Mouse (Mus musculus): Measurements from ENCODE around the gene Ly6g6e. TPM values are rescaled to one million over a fixed set of nuclear protein-coding genes. Genes with fewer than 3 reads are reported as not detected.

Gene Ly6g6e
- polyA plus RNA-seq, 1 experiment from 2014 or later, result 53.7 TPM

- no peak overlapping the region for H3K27ac ChIP-seq
- no peak for ATAC-seq (ENCODE audit: insufficient number of reproducible peaks, low FRiP score, low TSS enrichment, low read depth)
- H3K4me1 ChIP-seq, result peaks cover 43% of the 10 kb centered on the region
- no peak overlapping the region for H3K9ac ChIP-seq
- no peaks in the 10 kb centered on the region for H3K36me3 ChIP-seq
- H3K4me3 ChIP-seq, result peak overlapping the region; percentile 59
- no peaks in the 10 kb centered on the region for H3K9me3 ChIP-seq
- 81% methylated on average over 7 of the region's 7 CpGs for WGBS
- H3K4me2 ChIP-seq, result peak overlapping the region; percentile 97
- H3K27me3 ChIP-seq, result no peaks in the 10 kb centered on the region
These were observed 31.5 kb upstream of the Ly6g6e start for GRCm38 (mm10) chr17:35044904-35045806.

- Histone ChIP-seq H3K9me3 (no peaks in the 10 kb centered on the region), H3K27ac (peak overlapping the region; percentile 99), H3K4me2 (peak overlapping the region; percentile 97), H3K9ac (peak overlapping the region; percentile 84), H3K27me3 (no peaks in the 10 kb centered on the region), H3K36me3 (no peaks in the 10 kb centered on the region), H3K4me1 (peaks cover 43% of the 10 kb centered on the region), H3K4me3 (peak overlapping the region; percentile 59)
- ATAC-seq (ENCODE audit: insufficient number of reproducible peaks, low FRiP score, low TSS enrichment, low read depth), result peak; percentile 81
- 4% methylated on average over 40 of the region's 48 CpGs for WGBS
These were observed 30.7 kb upstream of the Ly6g6e start for GRCm38 (mm10) chr17:35045807-35046680.

- Histone ChIP-seq H3K27ac (peak within 1 kb of the TSS; percentile 99), H3K4me2 (peak within 1 kb of the TSS; percentile 97), H3K9me3 (no peaks in the 10 kb centered on the region), H3K36me3 (no peaks in the 10 kb centered on the region), H3K4me1 (peaks cover 45% of the 10 kb centered on the region), H3K9ac (peak within 1 kb of the TSS; percentile 84), H3K4me3 (peak within 1 kb of the TSS; percentile 59), H3K27me3 (no peaks in the 10 kb centered on the region)
- ATAC-seq (ENCODE audit: insufficient number of reproducible peaks, low FRiP score, low TSS enrichment, low read depth), result peak; percentile 97
- WGBS, result 2% methylated on average over 33 of the region's 33 CpGs
These were observed 29.8 kb upstream of the Ly6g6e start, which contains the start of gene Msh5 for GRCm38 (mm10) chr17:35046681-35047455. Gene Msh5, minus strand, starts transcription at chr17:35046745.

DNA sequence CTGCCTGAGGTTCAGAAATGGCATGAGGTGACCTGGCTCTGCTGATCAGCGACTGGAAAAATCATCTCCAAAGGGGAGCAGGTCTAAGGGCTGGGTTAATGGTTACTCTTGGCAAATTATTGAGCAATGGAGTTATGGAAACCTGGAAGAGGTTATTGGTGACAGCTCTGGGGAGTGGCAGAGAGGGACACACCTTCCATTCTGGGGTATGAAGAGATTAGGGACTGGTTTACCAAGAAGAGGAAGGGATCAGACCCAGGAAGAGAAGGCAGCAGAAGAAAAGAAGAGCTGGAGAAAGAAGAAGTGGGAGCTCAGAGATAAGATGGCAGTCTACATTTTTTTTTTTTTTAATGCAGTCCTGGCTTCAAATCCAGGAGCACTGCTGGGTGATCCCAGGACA lies 29.0 kb upstream of the Ly6g6e start:
- Histone ChIP-seq H3K27ac (peak overlapping the region; percentile 99), H3K4me2 (peak overlapping the region; percentile 17; the same call in 1 of the 2 replicates), H3K9ac (no peak overlapping the region), H3K27me3 (no peaks in the 10 kb centered on the region), H3K9me3 (no peaks in the 10 kb centered on the region), H3K4me1 (peaks cover 53% of the 10 kb centered on the region), H3K4me3 (no peak overlapping the region), H3K36me3 (peaks cover 7% of the 10 kb centered on the region)
- ATAC-seq (ENCODE audit: insufficient number of reproducible peaks, low FRiP score, low TSS enrichment, low read depth), result no peak
- 53% methylated on average over 1 of the region's 1 CpGs for WGBS

DNA sequence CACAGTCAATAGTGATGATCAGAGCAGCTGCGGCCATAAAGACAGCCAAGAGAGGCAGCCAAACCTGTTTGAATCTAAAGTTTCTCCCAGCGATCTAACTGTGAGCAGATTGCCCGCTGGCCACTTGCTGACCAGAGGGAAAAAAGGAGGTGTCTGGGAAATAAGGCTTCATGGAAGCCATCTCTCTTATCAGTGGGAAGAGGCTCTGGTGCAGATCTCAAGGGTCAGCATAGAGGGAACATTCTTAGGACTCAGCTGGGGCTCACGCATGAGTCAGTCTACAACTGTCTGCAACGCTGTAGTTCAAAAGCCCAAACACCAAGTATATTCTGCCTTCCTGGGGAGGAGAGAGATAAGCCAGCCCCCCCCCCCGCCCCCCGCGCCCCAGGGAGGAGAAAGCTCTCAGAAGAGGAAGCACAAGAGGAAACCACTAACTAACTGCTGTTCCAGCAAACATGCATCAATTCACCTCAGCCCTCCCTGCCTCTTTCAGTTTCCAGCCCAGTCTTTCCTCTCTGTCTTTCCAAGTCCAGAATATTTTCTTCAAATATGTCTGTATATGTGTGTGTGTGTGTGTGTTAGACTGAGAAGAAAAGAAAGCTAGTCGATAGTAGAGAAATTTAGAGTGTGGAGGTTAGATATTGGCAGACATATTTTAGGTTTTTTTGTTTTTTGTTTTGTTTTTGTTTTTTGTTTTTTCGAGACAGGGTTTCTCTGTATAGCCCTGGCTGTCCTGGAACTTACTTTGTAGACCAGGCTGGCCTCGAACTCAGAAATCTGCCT lies 28.4 kb upstream of the Ly6g6e start:
- H3K4me3 ChIP-seq, result no peak overlapping the region
- H3K9ac ChIP-seq, result no peak overlapping the region
- H3K4me1 ChIP-seq, result peaks cover 57% of the 10 kb centered on the region
- H3K27me3 ChIP-seq, result no peaks in the 10 kb centered on the region
- H3K9me3 ChIP-seq, result no peaks in the 10 kb centered on the region
- peaks cover 13% of the 10 kb centered on the region for H3K36me3 ChIP-seq
- 32% methylated on average over 11 of the region's 11 CpGs for WGBS
- peak overlapping the region; percentile 99 for H3K27ac ChIP-seq
- no peak for ATAC-seq (ENCODE audit: insufficient number of reproducible peaks, low FRiP score, low TSS enrichment, low read depth)
- peak overlapping the region; percentile 17; the same call in 1 of the 2 replicates for H3K4me2 ChIP-seq

- Histone ChIP-seq H3K9me3 (no peaks in the 10 kb centered on the region), H3K4me3 (peak overlapping the region; percentile 66; the same call in 1 of the 2 replicates), H3K4me2 (peak overlapping the region; percentile 70), H3K27me3 (no peaks in the 10 kb centered on the region), H3K27ac (peak overlapping the region; percentile 99), H3K36me3 (peaks cover 20% of the 10 kb centered on the region), H3K9ac (no peak overlapping the region), H3K4me1 (peaks cover 57% of the 10 kb centered on the region)
- no peak for ATAC-seq (ENCODE audit: insufficient number of reproducible peaks, low FRiP score, low TSS enrichment, low read depth)
- 73% methylated on average over 5 of the region's 5 CpGs for WGBS
These were observed 27.7 kb upstream of the Ly6g6e start for GRCm38 (mm10) chr17:35048932-35049440.

DNA sequence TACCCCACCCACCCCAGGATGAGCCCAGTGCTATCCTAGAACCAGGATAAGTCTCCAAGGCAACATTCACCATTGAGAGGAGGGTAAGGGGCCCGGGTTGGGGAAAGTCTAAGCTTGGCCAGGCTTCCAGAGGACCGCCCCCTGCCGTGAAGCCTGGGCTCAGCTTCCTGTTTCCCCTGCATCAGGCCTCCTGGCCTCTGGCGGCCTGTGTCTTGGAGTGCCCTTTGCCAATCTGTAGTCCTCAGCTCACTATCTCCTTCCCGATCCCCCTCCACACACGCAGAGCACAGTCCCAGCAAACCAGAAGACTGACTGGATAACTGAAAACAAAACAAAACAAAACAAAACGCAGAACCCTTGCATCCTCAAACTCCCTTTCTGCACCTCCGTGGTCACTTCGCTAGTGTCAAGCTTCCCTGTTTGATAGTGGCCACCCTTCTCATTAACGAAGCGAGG lies 27.1 kb upstream of the Ly6g6e start, which contains the start of gene Clic1:
Clic1 (plus strand) TSS at position 406 of the 456 bp plus-strand sequence.
- Histone ChIP-seq H3K4me2 (peak within 1 kb of the TSS; percentile 70), H3K4me3 (peak within 1 kb of the TSS; percentile 66), H3K9ac (peak within 1 kb of the TSS; percentile 70), H3K27ac (peak within 1 kb of the TSS; percentile 99), H3K36me3 (peaks cover 24% of the 10 kb centered on the region), H3K4me1 (peaks cover 57% of the 10 kb centered on the region), H3K9me3 (no peaks in the 10 kb centered on the region), H3K27me3 (no peaks in the 10 kb centered on the region)
- whole genome bisulfite sequencing, result 1% methylated on average over 11 of the region's 11 CpGs
- 0 out of 2 replicates have a peak, but pooled peaks have one; percentile 12 for ATAC-seq (ENCODE audit: insufficient number of reproducible peaks, low FRiP score, low TSS enrichment, low read depth)

DNA sequence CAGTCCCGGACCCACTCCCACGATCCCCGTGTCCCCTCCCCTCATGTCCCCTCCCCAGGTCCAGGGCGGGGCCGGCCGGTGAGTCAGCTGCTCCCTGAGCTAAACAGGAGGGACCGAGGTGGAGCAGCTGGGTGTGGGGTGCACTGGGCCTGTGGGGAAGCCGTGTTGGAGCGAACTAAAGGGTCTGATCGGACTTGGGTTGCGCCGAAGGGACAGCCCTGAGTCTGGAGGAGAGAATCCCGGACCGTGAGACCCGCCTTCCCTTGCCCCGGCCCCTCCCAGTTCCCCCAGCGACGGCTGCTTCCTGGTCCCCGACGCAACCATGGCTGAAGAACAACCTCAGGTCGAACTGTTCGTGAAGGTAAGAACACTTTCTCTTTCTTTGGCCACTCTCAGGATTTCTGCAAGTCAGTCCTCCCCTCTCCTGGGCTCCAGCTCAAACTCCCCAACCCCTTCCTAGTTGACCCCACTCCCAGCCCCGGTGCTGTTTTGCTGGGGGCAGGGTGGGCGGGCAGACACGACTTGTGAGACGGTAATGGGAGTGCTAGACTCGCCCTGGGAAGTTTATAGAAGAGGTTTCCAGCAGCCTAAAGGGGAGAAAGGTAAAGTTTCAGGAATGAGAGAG lies 26.5 kb upstream of the Ly6g6e start:
- peak overlapping the region; percentile 66 for H3K4me3 ChIP-seq
- ATAC-seq (ENCODE audit: insufficient number of reproducible peaks, low FRiP score, low TSS enrichment, low read depth), result peak; percentile 15; the same call in 1 of the 2 replicates

GRCm38 (mm10) chr17:35051156-35052086 lies 25.3 kb upstream of the Ly6g6e start:
- peak overlapping the region; percentile 99 for H3K27ac ChIP-seq
- peaks cover 41% of the 10 kb centered on the region for H3K36me3 ChIP-seq
- 1% methylated on average over 21 of the region's 21 CpGs for WGBS
- no peaks in the 10 kb centered on the region for H3K27me3 ChIP-seq
- H3K4me1 ChIP-seq, result peaks cover 47% of the 10 kb centered on the region
- H3K4me2 ChIP-seq, result peak overlapping the region; percentile 70
- H3K9ac ChIP-seq, result peak overlapping the region; percentile 65
- H3K4me3 ChIP-seq, result peak overlapping the region; percentile 66
- peak; percentile 45; the same call in 1 of the 2 replicates for ATAC-seq (ENCODE audit: insufficient number of reproducible peaks, low FRiP score, low TSS enrichment, low read depth)
- H3K9me3 ChIP-seq, result no peaks in the 10 kb centered on the region

More for the DNA sequence above, 26.5 kb upstream of the Ly6g6e start:
- Histone ChIP-seq H3K27me3 (no peaks in the 10 kb centered on the region), H3K9ac (peak overlapping the region; percentile 70), H3K36me3 (peaks cover 29% of the 10 kb centered on the region), H3K27ac (peak overlapping the region; percentile 99), H3K9me3 (no peaks in the 10 kb centered on the region), H3K4me1 (peaks cover 57% of the 10 kb centered on the region), H3K4me2 (peak overlapping the region; percentile 70)
- 1% methylated on average over 27 of the region's 27 CpGs for WGBS
